Mouse (Mus musculus) lung, embryonic 16.5 days (tissue): Measurements from ENCODE around the gene Pam16. TPM values are rescaled to one million over a fixed set of nuclear protein-coding genes. Genes with fewer than 3 reads are reported as not detected.
A peak's percentile ranks its signal among the peaks of the same experiment; 100 is the strongest.

Source experiments
- ATAC-seq: fragments of 200-750 bp; cut with Nextera tagmentation; 2 replicates; pipeline ENCODE4 v1.8.0; 2017; ENCODE audit warnings: low read depth, mild to moderate bottlenecking, moderate library complexity
- H3K27ac ChIP-seq: fragments of 300-500 bp; sonication (generic); 2 replicates; pipeline ENCODE4 v1.5.1; 2014; ENCODE audit warnings: mild to moderate bottlenecking, control low read depth, low read length
- H3K27me3 ChIP-seq: fragments of 300-500 bp; sonication (generic); 2 replicates; pipeline ENCODE4 v1.6.1; 2014; ENCODE audit warnings: low read depth, low read length, mixed read lengths; ENCODE audit not compliant: control insufficient read depth, insufficient read depth
- H3K36me3 ChIP-seq: fragments of 300-500 bp; sonication (generic); 2 replicates; pipeline ENCODE4 v1.6.1; 2014; ENCODE audit warnings: low read length; ENCODE audit not compliant: control insufficient read depth, insufficient read depth
- H3K4me1 ChIP-seq: fragments of 300-500 bp; sonication (generic); replicated peaks from 2 replicates; pipeline ENCODE4 v1.6.1; 2014; ENCODE audit warnings: low read length, mixed read lengths; ENCODE audit not compliant: control insufficient read depth, insufficient read depth
- H3K4me2 ChIP-seq: fragments of 300-500 bp; sonication (generic); 2 replicates; pipeline ENCODE4 v1.6.1; 2014; ENCODE audit warnings: low read depth, low read length, control low read depth
- H3K4me3 ChIP-seq: fragments of 300-500 bp; sonication (generic); 2 replicates; pipeline ENCODE4 v1.5.1; 2014; ENCODE audit warnings: mild to moderate bottlenecking, low read length, control low read depth
- H3K9ac ChIP-seq: fragments of 300-500 bp; sonication (generic); 2 replicates; pipeline ENCODE4 v1.6.1; 2014; ENCODE audit warnings: low read length, control low read depth
- H3K9me3 ChIP-seq: fragments of 300-500 bp; sonication (generic); 2 replicates; pipeline ENCODE4 v1.6.1; 2016; ENCODE audit warnings: low read length; ENCODE audit not compliant: control insufficient read depth
- WGBS: fragments of 180-500 bp; shearing (Covaris S2); extraction: QIAGEN DNeasy Blood & Tissue Kit; methylation state at CpG from one replicate; pipeline ENCODE4 v1.1.7; 2014; 5-methylcytosine and 5-hydroxymethylcytosine counted together
- polyA plus RNA-seq: library from polyadenylated mRNA; unstranded; fragments of >200 nt; fragmentation: Nextera tagmentation; extraction: Ambion mirVana; gene quantifications from 2 replicates; pipeline ENCODE4 v1.2.1, GENCODE M21; 2015

Pam16 gene
- polyA plus RNA-seq, 1 experiment from 2014 or later: 96.2 TPM

GRCm38 (mm10) chr16:4649211-4649610, 24.4 kb upstream of the Pam16 start:
- WGBS: 79% methylated on average over 5 of the region's 5 CpGs
- ATAC-seq: no peak
- peaks cover 36% of the 10 kb centered on the region for H3K36me3 ChIP-seq

GRCm38 (mm10) chr16:4648416-4649023, 23.7 kb upstream of the Pam16 start:
- Histone ChIP-seq H3K9me3 (no peaks in the 10 kb centered on the region), H3K27me3 (no peaks in the 10 kb centered on the region), H3K4me1 (peaks cover 49% of the 10 kb centered on the region), H3K4me3 (no peak overlapping the region), H3K36me3 (peaks cover 36% of the 10 kb centered on the region), H3K4me2 (no peak overlapping the region), H3K27ac (no peak overlapping the region), H3K9ac (no peak overlapping the region)
- no peak for ATAC-seq
- 90% methylated on average over 28 of the region's 28 CpGs for WGBS

More at GRCm38 (mm10) chr16:4649211-4649610, 24.4 kb upstream of the Pam16 start:
- Histone ChIP-seq H3K27ac (no peak overlapping the region), H3K4me2 (no peak overlapping the region), H3K4me1 (peaks cover 42% of the 10 kb centered on the region), H3K4me3 (no peak overlapping the region), H3K27me3 (no peaks in the 10 kb centered on the region), H3K9me3 (no peaks in the 10 kb centered on the region), H3K9ac (no peak overlapping the region)

- Histone ChIP-seq H3K36me3 (peaks cover 36% of the 10 kb centered on the region), H3K9me3 (no peaks in the 10 kb centered on the region), H3K4me2 (no peak overlapping the region), H3K4me3 (no peak overlapping the region), H3K27me3 (no peaks in the 10 kb centered on the region), H3K9ac (peak overlapping the region; percentile 6; the same call in 1 of the 2 replicates), H3K4me1 (peaks cover 57% of the 10 kb centered on the region), H3K27ac (peak overlapping the region; percentile 64)
- 43% methylated on average over 13 of the region's 13 CpGs for WGBS
- peak; percentile 46 for ATAC-seq
Measured at GRCm38 (mm10) chr16:4647651-4648141, 22.9 kb upstream of the Pam16 start.

- no peaks in the 10 kb centered on the region for H3K9me3 ChIP-seq
- 55% methylated on average over 4 of the region's 4 CpGs for WGBS
- peak overlapping the region; percentile 3; the same call in 1 of the 2 replicates for H3K4me2 ChIP-seq
- H3K27ac ChIP-seq: peak overlapping the region; percentile 64
- peaks cover 61% of the 10 kb centered on the region for H3K4me1 ChIP-seq
- no peak overlapping the region for H3K4me3 ChIP-seq
- H3K36me3 ChIP-seq: peaks cover 29% of the 10 kb centered on the region
- H3K9ac ChIP-seq: peak overlapping the region; percentile 17; the same call in 1 of the 2 replicates
- H3K27me3 ChIP-seq: no peaks in the 10 kb centered on the region
- ATAC-seq: no peak
Measured at GRCm38 (mm10) chr16:4646831-4647230, 22.0 kb upstream of the Pam16 start.

- ATAC-seq: no peak
- H3K9ac ChIP-seq: peak overlapping the region; percentile 17; the same call in 1 of the 2 replicates
- no peak overlapping the region for H3K4me2 ChIP-seq
- peak overlapping the region; percentile 64 for H3K27ac ChIP-seq
- 71% methylated on average over 4 of the region's 4 CpGs for WGBS
- peaks cover 26% of the 10 kb centered on the region for H3K36me3 ChIP-seq
- H3K4me1 ChIP-seq: peaks cover 68% of the 10 kb centered on the region
- no peak overlapping the region for H3K4me3 ChIP-seq
- H3K27me3 ChIP-seq: no peaks in the 10 kb centered on the region
- H3K9me3 ChIP-seq: no peaks in the 10 kb centered on the region
Measured at GRCm38 (mm10) chr16:4645867-4646266, 21.1 kb upstream of the Pam16 start.

- Histone ChIP-seq H3K4me1 (peaks cover 77% of the 10 kb centered on the region), H3K27me3 (no peaks in the 10 kb centered on the region), H3K9ac (peak overlapping the region; percentile 39), H3K36me3 (peaks cover 9% of the 10 kb centered on the region), H3K4me3 (peak overlapping the region; percentile 13), H3K27ac (peak overlapping the region; percentile 99), H3K9me3 (no peaks in the 10 kb centered on the region), H3K4me2 (peak overlapping the region; percentile 78)
- 34% methylated on average over 11 of the region's 11 CpGs for WGBS
- peak; percentile 32 for ATAC-seq
Measured at GRCm38 (mm10) chr16:4643670-4644419, 19.1 kb upstream of the Pam16 start.

GRCm38 (mm10) chr16:4642937-4643336, 18.1 kb upstream of the Pam16 start:
- peak overlapping the region; percentile 39 for H3K9ac ChIP-seq
- H3K4me2 ChIP-seq: peak overlapping the region; percentile 78
- no peaks in the 10 kb centered on the region for H3K27me3 ChIP-seq
- WGBS: 63% methylated on average over 6 of the region's 6 CpGs
- no peak for ATAC-seq
- H3K4me1 ChIP-seq: peaks cover 73% of the 10 kb centered on the region
- H3K36me3 ChIP-seq: 0 out of 2 replicates have a peak, but pooled peaks cover 2% of the 10 kb centered on the region
- no peaks in the 10 kb centered on the region for H3K9me3 ChIP-seq
- H3K4me3 ChIP-seq: peak overlapping the region; percentile 84
- H3K27ac ChIP-seq: peak overlapping the region; percentile 99

- H3K27me3 ChIP-seq: no peaks in the 10 kb centered on the region
- peak overlapping the region; percentile 92 for H3K9ac ChIP-seq
- peak overlapping the region; percentile 99 for H3K27ac ChIP-seq
- peak overlapping the region; percentile 84 for H3K4me3 ChIP-seq
- 0 out of 2 replicates have a peak, but pooled peaks cover 2% of the 10 kb centered on the region for H3K36me3 ChIP-seq
- H3K4me1 ChIP-seq: peaks cover 66% of the 10 kb centered on the region
- 4% methylated on average over 13 of the region's 13 CpGs for WGBS
- no peaks in the 10 kb centered on the region for H3K9me3 ChIP-seq
- ATAC-seq: peak; percentile 82
- peak overlapping the region; percentile 78 for H3K4me2 ChIP-seq
Measured at GRCm38 (mm10) chr16:4642190-4642589, 17.4 kb upstream of the Pam16 start.
